Mouse (Mus musculus): ENCODE results near the gene Irf2bp1.

Gene Irf2bp1

GRCm38 (mm10) chr7:19003902-19004630, at the start of gene Irf2bp1:
TSS of gene Irf2bp1 (plus strand) at chr7:19004044.
- DNase-seq (ENCODE audit: low spot score in 2 of 2): peak; percentile 96

- DNase-seq (ENCODE audit: low spot score in 2 of 2): peak; percentile 62 to 75
Observed at GRCm38 (mm10) chr7:18957569-18958383, 46.1 kb upstream of the Irf2bp1 start.

GRCm38 (mm10) chr7:18958384-18958766, 45.5 kb upstream of the Irf2bp1 start:
- no peak for DNase-seq (ENCODE audit: low spot score in 2 of 2)

- no peak for DNase-seq (ENCODE audit: low spot score in 2 of 2)
Observed at GRCm38 (mm10) chr7:18959446-18959845, 44.4 kb upstream of the Irf2bp1 start.

- DNase-seq (ENCODE audit: low spot score in 2 of 2): no peak
Observed at GRCm38 (mm10) chr7:18962171-18962792, 41.6 kb upstream of the Irf2bp1 start.

- DNase-seq (ENCODE audit: low spot score in 2 of 2): no peak
Observed at GRCm38 (mm10) chr7:18962795-18963194, 41.0 kb upstream of the Irf2bp1 start.

GRCm38 (mm10) chr7:18963294-18963843, 40.5 kb upstream of the Irf2bp1 start:
- no peak for DNase-seq (ENCODE audit: low spot score in 2 of 2)

- no peak for DNase-seq (ENCODE audit: low spot score in 2 of 2)
Observed at GRCm38 (mm10) chr7:18965312-18965711, 38.5 kb upstream of the Irf2bp1 start.

GRCm38 (mm10) chr7:18967603-18968002, 36.2 kb upstream of the Irf2bp1 start:
- DNase-seq (ENCODE audit: low spot score in 2 of 2): no peak

- no peak for DNase-seq (ENCODE audit: low spot score in 2 of 2)
Observed at GRCm38 (mm10) chr7:18970956-18971355, 32.9 kb upstream of the Irf2bp1 start.

GRCm38 (mm10) chr7:18978381-18978780, 25.5 kb upstream of the Irf2bp1 start:
- no peak for DNase-seq (ENCODE audit: low spot score in 2 of 2)

GRCm38 (mm10) chr7:18986503-18986902, 17.3 kb upstream of the Irf2bp1 start:
- no peak for DNase-seq (ENCODE audit: low spot score in 2 of 2)

GRCm38 (mm10) chr7:18987100-18987499, 16.7 kb upstream of the Irf2bp1 start, which contains the start of gene Nanos2:
TSS of gene Nanos2 (plus strand) at chr7:18987400.
- DNase-seq (ENCODE audit: low spot score in 2 of 2): no peak

- no peak for DNase-seq (ENCODE audit: low spot score in 2 of 2)
Observed at GRCm38 (mm10) chr7:18987747-18988146, 16.1 kb upstream of the Irf2bp1 start.

GRCm38 (mm10) chr7:18988780-18989179, 15.1 kb upstream of the Irf2bp1 start:
- DNase-seq (ENCODE audit: low spot score in 2 of 2): no peak

- peak in 1 of 2 experiments; percentile 76 for DNase-seq (ENCODE audit: low spot score in 2 of 2)
Observed at GRCm38 (mm10) chr7:18989995-18990394, 13.8 kb upstream of the Irf2bp1 start.

GRCm38 (mm10) chr7:18990601-18991295, 13.1 kb upstream of the Irf2bp1 start, which contains the start of gene Mypop:
TSS of gene Mypop (plus strand) at chr7:18991245.
- peak; percentile 100 for DNase-seq (ENCODE audit: low spot score in 2 of 2)

- peak; percentile 61 to 63 for DNase-seq (ENCODE audit: low spot score in 2 of 2)
Observed at GRCm38 (mm10) chr7:18991660-18992293, 12.1 kb upstream of the Irf2bp1 start.

- DNase-seq (ENCODE audit: low spot score in 2 of 2): peak; percentile 66 to 69
Observed at GRCm38 (mm10) chr7:18992294-18992675, 11.6 kb upstream of the Irf2bp1 start.

GRCm38 (mm10) chr7:18993036-18993435, 10.8 kb upstream of the Irf2bp1 start:
- DNase-seq (ENCODE audit: low spot score in 2 of 2): no peak

- no peak for DNase-seq (ENCODE audit: low spot score in 2 of 2)
Observed at GRCm38 (mm10) chr7:18998835-18999234, 5.0 kb upstream of the Irf2bp1 start.
